Mouse (Mus musculus): ENCODE measurements around the gene Pold2.

The Pold2 gene

GRCm38 (mm10) chr11:5859883-5860550 lies 18.1 kb downstream of the Pold2 start:
- CTCF ChIA-PET: no interaction called here

- CTCF ChIA-PET: no interaction called here
Observed at GRCm38 (mm10) chr11:5858723-5859122, 19.4 kb downstream of the Pold2 start.

- CTCF ChIA-PET: no interaction called here
Observed at GRCm38 (mm10) chr11:5856479-5857130, 21.5 kb downstream of the Pold2 start.

- CTCF ChIA-PET: no interaction called here
Observed at GRCm38 (mm10) chr11:5855902-5856301, 22.2 kb downstream of the Pold2 start.

- CTCF ChIA-PET: no interaction called here
Observed at GRCm38 (mm10) chr11:5855481-5855880, 22.6 kb downstream of the Pold2 start.

GRCm38 (mm10) chr11:5852314-5852713 lies 25.8 kb downstream of the Pold2 start:
- CTCF ChIA-PET: no interaction called here

GRCm38 (mm10) chr11:5851021-5851736 lies 26.9 kb downstream of the Pold2 start:
- CTCF ChIA-PET: no interaction called here

GRCm38 (mm10) chr11:5850452-5850851 lies 27.6 kb downstream of the Pold2 start:
- CTCF ChIA-PET: no interaction called here

GRCm38 (mm10) chr11:5849316-5849715 lies 28.8 kb downstream of the Pold2 start:
- CTCF ChIA-PET: interaction anchor here (0.7 kb wide), 3 partner anchors 11 to 477 kb away, joined by 4 to 8 read pairs (median 7); no protein-coding TSS in a partner anchor

GRCm38 (mm10) chr11:5848741-5849140 lies 29.4 kb downstream of the Pold2 start:
- CTCF ChIA-PET: no interaction called here

- CTCF ChIA-PET: no interaction called here
Observed at GRCm38 (mm10) chr11:5846639-5847345, 31.3 kb downstream of the Pold2 start.

- CTCF ChIA-PET: no interaction called here
Observed at GRCm38 (mm10) chr11:5843131-5843530, 35.0 kb downstream of the Pold2 start.

GRCm38 (mm10) chr11:5841751-5842150 lies 36.3 kb downstream of the Pold2 start:
- CTCF ChIA-PET: interaction anchor here (0.7 kb wide), 1 partner anchor 33 kb away, joined by 4 read pairs; no protein-coding TSS in a partner anchor

GRCm38 (mm10) chr11:5840346-5840745 lies 37.7 kb downstream of the Pold2 start:
- CTCF ChIA-PET: no interaction called here

GRCm38 (mm10) chr11:5837251-5838246 lies 40.5 kb downstream of the Pold2 start, which contains the start of gene Polm:
Gene Polm, minus strand, starts transcription at chr11:5838016.
- CTCF ChIA-PET: no interaction called here

GRCm38 (mm10) chr11:5836126-5836525 lies 42.0 kb downstream of the Pold2 start:
- CTCF ChIA-PET: interaction anchor here (0.6 to 0.7 kb wide), 2 partner anchors 360 to 736 kb away, joined by 4 to 5 read pairs; no protein-coding TSS in a partner anchor

- CTCF ChIA-PET: interaction anchor here (0.6 to 0.7 kb wide), 2 partner anchors 47 to 471 kb away, joined by 9 to 13 read pairs; no protein-coding TSS in a partner anchor
Observed at GRCm38 (mm10) chr11:5835057-5835456, 43.0 kb downstream of the Pold2 start.

- CTCF ChIA-PET: no interaction called here
Observed at GRCm38 (mm10) chr11:5834506-5834905, 43.6 kb downstream of the Pold2 start.

- CTCF ChIA-PET: interaction anchor here (0.5 kb wide), 1 partner anchor 39 kb away, joined by 3 read pairs; no protein-coding TSS in a partner anchor
Observed at GRCm38 (mm10) chr11:5829327-5829726, 48.8 kb downstream of the Pold2 start.

GRCm38 (mm10) chr11:5828509-5829191 lies 49.4 kb downstream of the Pold2 start:
- CTCF ChIA-PET: interaction anchor here (0.5 kb wide), 1 partner anchor 38 kb away, joined by 3 read pairs; no protein-coding TSS in a partner anchor

All from spleen, embryonic (tissue).